ENCODE assay signal across 8 mouse cellular contexts in genomic region chr2:65022363-65023240, GRCm38 (mm10). TPM values are rescaled to one million over a fixed set of nuclear protein-coding genes. Genes with fewer than 3 reads are reported as not detected.
DNase-seq lines count a peak whose midpoint lies in the region; ATAC-seq lines count a peak whose summit lies in the region.

No protein-coding gene starts in this region.

- H3K4me3 ChIP-seq in intestine, embryonic 14.5 days (ENCODE audit: low read depth, low read length) = peak overlapping the region; percentile 71
- H3K4me3 ChIP-seq in midbrain, embryonic 10.5 days = peak overlapping the region; percentile 86

- H3K27me3 ChIP-seq in intestine, embryonic 14.5 days (replicated peaks; ENCODE audit: control insufficient read depth, insufficient read depth, low read length) = no peaks in the 10 kb centered on the region
- H3K27me3 ChIP-seq in midbrain, embryonic 10.5 days (ENCODE audit: low read depth, poor library complexity, severe bottlenecking) = peaks cover 24% of the 10 kb centered on the region

- peaks cover 11% of the 10 kb centered on the region; the same call in 1 of the 2 replicates for H3K4me1 ChIP-seq in intestine, embryonic 14.5 days (replicated peaks; ENCODE audit: control insufficient read depth, insufficient read depth, low read length)
- H3K4me1 ChIP-seq in midbrain, embryonic 10.5 days = peaks cover 16% of the 10 kb centered on the region

- no peaks in the 10 kb centered on the region for H3K9me3 ChIP-seq in intestine, embryonic 14.5 days (ENCODE audit: control insufficient read depth, low read length)
- no peaks in the 10 kb centered on the region for H3K9me3 ChIP-seq in midbrain, embryonic 10.5 days (replicated peaks)

- ATAC-seq in intestine, embryonic 14.5 days (replicated peaks; ENCODE audit: low FRiP score, low TSS enrichment, low read depth) = peak; percentile 88

- H3K36me3 ChIP-seq in intestine, embryonic 14.5 days (ENCODE audit: control insufficient read depth, insufficient read depth, low read length) = no peaks in the 10 kb centered on the region
- no peaks in the 10 kb centered on the region for H3K36me3 ChIP-seq in midbrain, embryonic 10.5 days

- under 1% methylated on average over 63 of the region's 71 CpGs for WGBS in intestine, embryonic 14.5 days
- WGBS in midbrain, embryonic 10.5 days = under 1% methylated on average over 54 of the region's 71 CpGs

- H3K4me2 ChIP-seq in intestine, embryonic 14.5 days (ENCODE audit: low read length) = peak overlapping the region; percentile 99

- peak overlapping the region; percentile 51 for H3K9ac ChIP-seq in intestine, embryonic 14.5 days (ENCODE audit: low read length)

- H3K27ac ChIP-seq in intestine, embryonic 14.5 days (ENCODE audit: low read depth) = no peak overlapping the region
- peak overlapping the region; percentile 77 for H3K27ac ChIP-seq in midbrain, embryonic 10.5 days (replicated peaks)

- intact Hi-C loops in left cerebral cortex, postnatal 4 days (cut with DNase I) = loop anchor here (2.0 kb wide), 1 partner anchor 102 kb away; no protein-coding TSS in a partner anchor

- peak; percentile 88 for DNase-seq in adrenal gland, postnatal 14 days
- DNase-seq in embryo, embryonic 10.5 days (ENCODE audit: low spot score) = peak; percentile 69
- peak; percentile 42 for DNase-seq in gastrocnemius, postnatal 25 days
- DNase-seq in intestine, embryonic 14.5 days (ENCODE audit: low spot score) = peak; percentile 77
- DNase-seq in left cerebral cortex, postnatal 4 days = peak; percentile 74
- DNase-seq in midbrain, embryonic 10.5 days (ENCODE audit: low spot score) = peak; percentile 66
- peak; percentile 8 to 41 for DNase-seq in spleen, postnatal 10 days (ENCODE audit: low spot score in 2 of 2)
- DNase-seq in T-cell, adult 2 months (ENCODE audit: low spot score) = no peak

RNA-seq across cellular contexts. Expression of gene Grb14, which starts 2.2 kb away (rescaled TPM):
- total RNA-seq in adrenal gland, postnatal 14 days (2021) = 33.9 and 46.5 TPM in 2 replicates
- 10 to 100 TPM; 13.2 to 25.2 TPM for total RNA-seq in gastrocnemius, postnatal 25 days (2021)
- polyA plus RNA-seq in intestine, embryonic 14.5 days (2014; fragmentation: Nextera tagmentation; extraction: Ambion mirVana) = 16.7 and 18.0 TPM in 2 replicates
- 10 to 100 TPM; 47.1 to 47.6 TPM for total RNA-seq in left cerebral cortex, postnatal 4 days (2021)
- polyA plus RNA-seq in midbrain, embryonic 10.5 days (2016; fragmentation: Nextera tagmentation; extraction: Ambion mirVana) = 3.9 and 5.1 TPM in 2 replicates
